Mouse (Mus musculus): ENCODE measurements around the gene Atp5d.
A peak's percentile ranks its signal among the peaks of the same experiment; 100 is the strongest.

DNA sequence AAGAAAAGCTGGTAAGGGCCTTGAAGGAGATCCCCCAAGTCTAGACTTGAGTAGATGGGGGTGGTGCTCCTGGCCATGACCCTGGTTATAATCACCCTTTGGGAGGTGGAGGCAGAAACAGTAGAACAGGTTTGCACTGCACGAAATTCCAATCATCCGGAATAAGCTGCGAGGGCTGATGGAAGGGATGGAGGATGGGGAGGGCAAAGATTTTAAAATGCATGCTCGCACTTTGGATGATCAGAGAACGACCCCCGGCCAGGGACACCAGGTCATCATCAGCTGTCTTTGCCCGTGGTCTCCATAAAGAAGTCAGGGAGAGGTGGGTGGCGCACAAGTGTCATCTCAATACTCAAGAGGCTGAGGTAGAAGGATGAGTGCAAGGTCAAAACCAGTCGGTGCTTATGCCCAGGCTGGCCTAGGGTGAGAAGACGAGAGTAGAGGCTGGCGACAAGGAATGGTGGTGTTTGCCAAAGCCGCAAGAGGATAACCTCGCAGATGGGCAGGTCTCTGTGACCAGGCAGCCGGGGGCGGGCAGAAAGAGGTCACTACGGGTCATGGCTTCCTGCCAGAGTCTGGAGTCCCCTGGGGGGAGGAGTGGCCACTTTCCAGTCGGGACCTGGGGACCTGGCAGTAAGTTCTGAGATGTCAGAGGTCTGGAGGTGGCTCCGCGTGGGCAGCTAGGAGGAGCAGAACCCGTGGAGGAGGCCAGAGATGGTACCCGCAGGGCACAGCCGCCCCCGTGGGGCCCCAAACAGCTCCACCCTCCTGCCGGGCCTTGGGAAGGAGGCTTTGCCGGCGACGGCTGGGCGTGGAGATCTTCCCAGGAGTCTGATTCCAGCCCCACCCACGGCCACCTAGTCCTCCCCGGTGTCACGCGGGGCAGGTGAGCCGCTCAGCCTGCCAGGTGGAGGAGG, 22.3 kb downstream of the Atp5d start:
- no peak for TF ChIP-seq EP300 (IDR thresholded peaks at IDR 0.05; ENCODE audit: insufficient read depth, low read depth, low read length)
- TF ChIP-seq CTCF (IDR thresholded peaks at IDR 0.05): no peak
- TF ChIP-seq POLR2A (IDR thresholded peaks at IDR 0.05; ENCODE audit: insufficient read depth, low read depth, low read length): peak; percentile 57
